Mouse (Mus musculus) kidney, adult 2 months (tissue): ENCODE results near the gene St3gal6.

Experiments
- CTCF ChIP-seq: fragments of 200-500 bp; conservative IDR thresholded peaks from 2 replicates; pipeline ENCODE4 v1.5.1; 2011; ENCODE audit warnings: low read depth, mild to moderate bottlenecking, control low read depth, low read length, moderate library complexity, mixed read lengths; ENCODE audit not compliant: insufficient read depth, insufficient read length
- POLR2A ChIP-seq: fragments of 200-500 bp; IDR thresholded peaks from one replicate; pipeline ENCODE4 v1.6.1; 2011; ENCODE audit warnings: low read depth, low read length, control low read depth

- TF ChIP-seq CTCF (no peak), POLR2A (no peak)
Observed at GRCm38 (mm10) chr16:58548042-58548441, 24.0 kb upstream of the St3gal6 start.
